Mouse (Mus musculus): ENCODE data around the gene Rbfox3. TPM values are rescaled to one million over a fixed set of nuclear protein-coding genes. Genes with fewer than 3 reads are reported as not detected.

Rbfox3 gene
- polyA plus RNA-seq, 1 experiment from 2014 or later = 69.4 TPM

DNA sequence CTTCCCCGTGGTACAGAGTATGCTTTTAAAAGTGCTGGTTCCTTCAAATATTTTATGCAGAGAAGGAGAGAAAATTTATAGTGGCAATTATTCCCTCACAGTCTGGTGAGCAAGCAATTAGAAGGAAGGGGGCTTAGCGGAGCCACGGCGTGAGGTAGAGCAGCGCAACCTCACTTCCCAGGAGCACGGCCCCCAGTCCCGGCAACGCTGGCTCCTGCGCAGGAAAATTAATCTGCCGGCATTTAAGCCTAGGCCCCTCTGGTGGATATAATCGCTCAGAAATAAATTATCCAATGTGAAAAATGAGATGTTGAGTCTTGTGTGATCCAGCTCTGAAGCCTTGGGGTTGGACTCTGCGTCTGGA is 422.5 kb downstream of the Rbfox3 start:
- 44% methylated on average over 12 of the region's 12 CpGs for WGBS

DNA sequence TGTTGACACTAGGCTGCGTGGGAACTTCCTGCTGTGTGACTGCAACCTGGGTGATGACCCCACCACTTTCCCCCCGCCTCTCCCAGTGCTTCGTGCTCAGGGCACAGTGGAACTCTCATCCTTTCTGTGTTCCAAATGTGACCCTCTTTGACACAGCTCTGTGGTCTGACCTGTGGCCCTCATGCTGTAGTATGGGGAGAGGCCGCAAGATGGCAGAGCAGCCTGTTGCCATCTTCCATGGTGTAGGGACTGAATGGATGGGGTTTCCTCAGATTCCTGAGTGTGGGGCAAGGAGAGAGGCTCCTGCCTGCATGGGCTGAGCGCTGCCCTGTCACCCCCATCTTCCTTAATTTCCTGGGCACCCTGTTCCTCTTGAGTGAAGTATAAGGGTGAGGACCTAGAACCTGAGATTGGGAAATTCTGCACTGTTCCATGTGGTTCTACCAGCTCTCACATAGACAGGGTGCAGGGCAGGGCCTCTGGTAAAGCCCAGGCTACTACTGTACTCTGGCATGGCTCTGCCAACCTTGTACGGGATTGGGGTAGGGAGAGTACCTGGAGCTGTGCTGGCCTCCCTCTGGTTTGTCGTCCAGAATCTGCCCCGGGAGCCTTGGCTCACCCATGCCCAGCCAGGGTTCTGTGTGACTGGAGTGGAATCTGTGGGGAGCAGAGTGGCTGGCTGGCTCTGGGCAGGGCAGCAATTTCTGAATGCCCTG is 423.0 kb downstream of the Rbfox3 start:
- peak overlapping the region; percentile 17; the same call in 1 of the 2 replicates for H3K9ac ChIP-seq (ENCODE audit: low read depth, low read length)
- no peaks in the 10 kb centered on the region; the same call in 1 of the 2 replicates for H3K36me3 ChIP-seq (ENCODE audit: control insufficient read depth, insufficient read depth, low read length)
- ATAC-seq = peak; percentile 19; the same call in 1 of the 2 replicates
- peaks cover 21% of the 10 kb centered on the region for H3K4me1 ChIP-seq (ENCODE audit: control insufficient read depth, insufficient read depth, low read depth, low read length)
- no peaks in the 10 kb centered on the region for H3K9me3 ChIP-seq (ENCODE audit: control insufficient read depth, low read length)
- H3K27me3 ChIP-seq (replicated peaks; ENCODE audit: control insufficient read depth, insufficient read depth, low read length) = no peaks in the 10 kb centered on the region
- 73% methylated on average over 8 of the region's 8 CpGs for WGBS
- H3K27ac ChIP-seq (ENCODE audit: low read depth, low read length) = peak overlapping the region; percentile 60
- no peak overlapping the region for H3K4me3 ChIP-seq (ENCODE audit: low read length)
- no peak overlapping the region for H3K4me2 ChIP-seq (ENCODE audit: low read length)

More for the DNA sequence above, 422.5 kb downstream of the Rbfox3 start:
- H3K27me3 ChIP-seq (replicated peaks; ENCODE audit: control insufficient read depth, insufficient read depth, low read length) = no peaks in the 10 kb centered on the region
- no peak overlapping the region for H3K4me2 ChIP-seq (ENCODE audit: low read length)
- H3K9ac ChIP-seq (ENCODE audit: low read depth, low read length) = peak overlapping the region; percentile 17; the same call in 1 of the 2 replicates
- no peak overlapping the region for H3K4me3 ChIP-seq (ENCODE audit: low read length)
- peak overlapping the region; percentile 60 for H3K27ac ChIP-seq (ENCODE audit: low read depth, low read length)
- H3K36me3 ChIP-seq (ENCODE audit: control insufficient read depth, insufficient read depth, low read length) = no peaks in the 10 kb centered on the region; the same call in 1 of the 2 replicates
- no peaks in the 10 kb centered on the region for H3K9me3 ChIP-seq (ENCODE audit: control insufficient read depth, low read length)
- peaks cover 21% of the 10 kb centered on the region for H3K4me1 ChIP-seq (ENCODE audit: control insufficient read depth, insufficient read depth, low read depth, low read length)
- ATAC-seq = peak; percentile 13

DNA sequence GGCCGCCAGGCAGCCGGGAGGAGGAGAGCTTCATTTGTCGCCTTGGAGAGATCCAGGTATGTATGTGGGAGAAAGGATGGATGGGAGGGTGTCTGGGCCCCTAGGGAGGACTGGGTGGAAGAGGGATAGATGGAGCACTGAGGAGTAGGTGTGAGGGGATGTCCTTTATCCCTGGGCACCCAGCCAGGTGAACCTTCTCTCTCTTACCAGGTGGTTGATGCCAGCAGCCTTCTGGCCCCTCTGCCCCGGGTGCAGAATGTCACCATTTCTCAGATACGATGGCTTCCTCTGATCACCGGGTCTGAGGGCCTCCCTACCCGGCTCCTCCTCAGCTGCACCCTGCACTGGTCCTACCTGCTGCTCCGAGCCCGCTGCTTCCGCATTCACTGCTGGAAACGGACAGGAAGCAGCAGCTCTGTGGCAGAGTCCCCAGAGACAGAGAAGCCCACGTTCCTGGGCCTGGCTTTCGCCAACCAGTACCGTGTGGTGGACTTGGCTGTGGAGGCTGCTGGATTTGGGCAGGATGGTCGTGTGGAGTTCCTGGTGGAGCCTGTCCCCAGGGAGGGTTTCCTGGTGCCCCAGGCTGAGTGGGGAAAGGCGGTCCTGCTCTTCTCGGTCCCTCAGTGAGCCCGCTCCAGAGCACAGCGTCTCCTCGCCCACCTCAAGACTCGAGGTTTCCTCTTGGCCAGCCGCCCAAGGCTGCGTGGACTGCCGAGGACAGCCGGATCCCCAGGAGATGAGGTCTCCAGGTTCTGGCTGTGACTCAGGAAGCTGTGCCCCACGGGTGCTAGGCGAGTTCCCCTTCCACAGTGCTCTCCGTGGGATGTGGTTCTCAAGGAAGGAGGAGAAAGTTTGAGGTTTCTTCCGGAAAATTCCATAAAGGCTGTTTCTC is 424.3 kb downstream of the Rbfox3 start:
- no peak overlapping the region for H3K27ac ChIP-seq (ENCODE audit: low read depth, low read length)
- no peak overlapping the region; the same call in 1 of the 2 replicates for H3K9ac ChIP-seq (ENCODE audit: low read depth, low read length)
- peaks cover 21% of the 10 kb centered on the region for H3K4me1 ChIP-seq (ENCODE audit: control insufficient read depth, insufficient read depth, low read depth, low read length)
- no peak overlapping the region for H3K4me3 ChIP-seq (ENCODE audit: low read length)
- H3K9me3 ChIP-seq (ENCODE audit: control insufficient read depth, low read length) = no peaks in the 10 kb centered on the region
- no peak overlapping the region for H3K4me2 ChIP-seq (ENCODE audit: low read length)
- no peaks in the 10 kb centered on the region; the same call in 1 of the 2 replicates for H3K36me3 ChIP-seq (ENCODE audit: control insufficient read depth, insufficient read depth, low read length)
- ATAC-seq = no peak
- no peaks in the 10 kb centered on the region for H3K27me3 ChIP-seq (replicated peaks; ENCODE audit: control insufficient read depth, insufficient read depth, low read length)
- WGBS = 80% methylated on average over 29 of the region's 29 CpGs

GRCm38 (mm10) chr11:118486281-118486680 is 425.1 kb downstream of the Rbfox3 start:
- Histone ChIP-seq H3K4me3 (ENCODE audit: low read length) (no peak overlapping the region), H3K4me2 (ENCODE audit: low read length) (no peak overlapping the region), H3K36me3 (ENCODE audit: control insufficient read depth, insufficient read depth, low read length) (no peaks in the 10 kb centered on the region; the same call in 1 of the 2 replicates), H3K27me3 (replicated peaks; ENCODE audit: control insufficient read depth, insufficient read depth, low read length) (no peaks in the 10 kb centered on the region), H3K9me3 (ENCODE audit: control insufficient read depth, low read length) (no peaks in the 10 kb centered on the region), H3K9ac (ENCODE audit: low read depth, low read length) (no peak overlapping the region), H3K4me1 (ENCODE audit: control insufficient read depth, insufficient read depth, low read depth, low read length) (peaks cover 21% of the 10 kb centered on the region), H3K27ac (ENCODE audit: low read depth, low read length) (no peak overlapping the region)
- 84% methylated on average over 6 of the region's 6 CpGs for WGBS
- no peak for ATAC-seq

DNA sequence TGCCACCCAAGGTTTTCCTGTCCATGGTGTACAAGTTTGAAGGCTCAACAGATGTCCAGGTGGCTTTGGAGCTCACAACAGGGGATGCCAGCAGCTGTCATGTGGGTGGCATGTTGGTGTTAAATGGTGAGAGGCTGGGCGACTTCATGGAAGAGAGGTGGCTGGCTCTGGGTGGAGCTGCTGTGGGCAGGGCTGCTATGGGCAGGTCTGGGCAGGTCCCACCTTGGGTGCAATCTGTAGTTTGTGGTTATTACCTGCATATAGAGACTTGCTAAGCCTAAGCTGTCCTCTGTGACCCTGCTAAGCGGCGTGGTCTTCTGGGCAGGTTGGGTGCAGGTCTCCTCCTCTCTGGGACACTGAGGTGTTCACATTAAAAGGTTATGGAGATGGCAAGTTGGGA is 425.6 kb downstream of the Rbfox3 start:
- Histone ChIP-seq H3K4me1 (ENCODE audit: control insufficient read depth, insufficient read depth, low read depth, low read length) (peaks cover 20% of the 10 kb centered on the region), H3K27me3 (replicated peaks; ENCODE audit: control insufficient read depth, insufficient read depth, low read length) (no peaks in the 10 kb centered on the region), H3K9me3 (ENCODE audit: control insufficient read depth, low read length) (no peaks in the 10 kb centered on the region), H3K36me3 (ENCODE audit: control insufficient read depth, insufficient read depth, low read length) (no peaks in the 10 kb centered on the region; the same call in 1 of the 2 replicates), H3K4me2 (ENCODE audit: low read length) (no peak overlapping the region), H3K4me3 (ENCODE audit: low read length) (no peak overlapping the region), H3K9ac (ENCODE audit: low read depth, low read length) (no peak overlapping the region), H3K27ac (ENCODE audit: low read depth, low read length) (no peak overlapping the region)
- WGBS = 96% methylated on average over 3 of the region's 3 CpGs
- no peak for ATAC-seq

DNA sequence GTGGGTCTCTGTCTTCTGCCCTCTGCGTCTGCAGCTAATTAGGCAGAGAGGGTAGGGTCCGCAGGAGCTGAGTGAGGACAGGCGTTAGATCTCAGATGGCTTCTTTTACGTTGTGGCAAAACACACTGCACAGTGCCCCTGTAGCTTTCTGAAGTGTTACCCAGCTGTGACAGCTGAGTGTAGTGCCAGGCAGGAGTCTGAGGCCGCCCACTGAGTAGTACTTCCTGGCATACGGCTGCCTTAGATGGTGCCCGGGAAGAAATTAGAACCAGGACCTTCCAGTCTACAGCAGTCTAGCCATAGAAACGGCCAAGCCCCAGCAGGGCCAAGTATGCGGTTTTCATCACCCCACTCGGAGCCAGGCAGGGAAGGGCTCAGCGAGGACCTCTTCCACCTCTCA is 426.1 kb downstream of the Rbfox3 start:
- 62% methylated on average over 11 of the region's 11 CpGs for WGBS
- ATAC-seq = no peak
- no peak overlapping the region for H3K27ac ChIP-seq (ENCODE audit: low read depth, low read length)

DNA sequence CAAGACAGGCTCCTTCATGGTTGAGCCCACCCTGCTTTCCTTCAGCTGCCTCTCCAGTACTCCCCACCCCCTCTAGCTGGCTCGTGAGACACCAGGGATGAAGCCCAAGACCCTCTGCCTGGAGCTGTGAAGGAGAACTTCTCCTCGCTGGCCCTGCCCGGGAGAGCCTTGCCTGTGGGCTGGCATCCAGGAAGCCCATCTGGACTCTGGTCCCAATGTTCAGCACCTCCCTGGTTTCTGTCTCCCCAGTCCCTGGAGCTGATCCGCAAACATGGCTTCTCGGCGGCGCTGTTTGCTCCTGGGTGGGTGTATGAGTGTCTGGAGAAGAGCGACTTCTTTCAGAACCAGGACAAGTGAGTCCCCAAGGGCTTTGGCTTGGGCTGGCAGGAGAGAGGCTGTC is 427.2 kb downstream of the Rbfox3 start:
- ATAC-seq = no peak

More for the DNA sequence above, 426.1 kb downstream of the Rbfox3 start:
- H3K4me3 ChIP-seq (ENCODE audit: low read length) = no peak overlapping the region
- no peaks in the 10 kb centered on the region; the same call in 1 of the 2 replicates for H3K36me3 ChIP-seq (ENCODE audit: control insufficient read depth, insufficient read depth, low read length)
- no peak overlapping the region for H3K4me2 ChIP-seq (ENCODE audit: low read length)
- no peaks in the 10 kb centered on the region for H3K27me3 ChIP-seq (replicated peaks; ENCODE audit: control insufficient read depth, insufficient read depth, low read length)
- H3K9ac ChIP-seq (ENCODE audit: low read depth, low read length) = no peak overlapping the region
- no peaks in the 10 kb centered on the region for H3K9me3 ChIP-seq (ENCODE audit: control insufficient read depth, low read length)
- peaks cover 15% of the 10 kb centered on the region for H3K4me1 ChIP-seq (ENCODE audit: control insufficient read depth, insufficient read depth, low read depth, low read length)

DNA sequence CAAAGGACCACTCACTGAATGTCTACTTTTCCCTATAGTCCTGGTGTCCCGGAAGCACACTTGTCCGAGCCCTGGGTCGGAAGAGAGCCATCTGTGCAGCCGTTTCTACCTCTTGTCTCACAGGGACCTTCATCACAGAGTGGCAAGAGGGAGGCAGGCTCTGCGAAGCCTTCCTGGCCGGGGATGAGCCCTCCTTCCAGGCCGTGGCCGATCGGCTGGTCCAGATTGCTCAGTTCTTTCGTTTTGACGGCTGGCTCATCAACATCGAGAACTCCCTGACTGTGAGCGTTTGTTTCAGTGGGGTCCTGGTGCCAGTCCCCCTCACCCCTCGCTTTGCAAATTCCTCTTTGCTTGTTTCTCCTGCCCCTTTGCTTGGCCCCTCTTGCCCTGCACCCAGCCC is 429.6 kb downstream of the Rbfox3 start:
- 87% methylated on average over 14 of the region's 14 CpGs for WGBS

More for the DNA sequence above, 427.2 kb downstream of the Rbfox3 start:
- Histone ChIP-seq H3K4me3 (ENCODE audit: low read length) (no peak overlapping the region), H3K9ac (ENCODE audit: low read depth, low read length) (no peak overlapping the region), H3K4me1 (ENCODE audit: control insufficient read depth, insufficient read depth, low read depth, low read length) (peaks cover 8% of the 10 kb centered on the region), H3K4me2 (ENCODE audit: low read length) (no peak overlapping the region), H3K9me3 (ENCODE audit: control insufficient read depth, low read length) (no peaks in the 10 kb centered on the region), H3K27ac (ENCODE audit: low read depth, low read length) (no peak overlapping the region), H3K27me3 (replicated peaks; ENCODE audit: control insufficient read depth, insufficient read depth, low read length) (no peaks in the 10 kb centered on the region), H3K36me3 (ENCODE audit: control insufficient read depth, insufficient read depth, low read length) (no peaks in the 10 kb centered on the region; the same call in 1 of the 2 replicates)
- WGBS = 74% methylated on average over 8 of the region's 8 CpGs

GRCm38 (mm10) chr11:118481231-118481630 is 430.2 kb downstream of the Rbfox3 start:
- Histone ChIP-seq H3K36me3 (ENCODE audit: control insufficient read depth, insufficient read depth, low read length) (no peaks in the 10 kb centered on the region), H3K4me1 (ENCODE audit: control insufficient read depth, insufficient read depth, low read depth, low read length) (peaks cover 10% of the 10 kb centered on the region; the same call in 1 of the 2 replicates), H3K4me2 (ENCODE audit: low read length) (no peak overlapping the region), H3K9ac (ENCODE audit: low read depth, low read length) (no peak overlapping the region), H3K27me3 (replicated peaks; ENCODE audit: control insufficient read depth, insufficient read depth, low read length) (no peaks in the 10 kb centered on the region), H3K27ac (ENCODE audit: low read depth, low read length) (no peak overlapping the region), H3K9me3 (ENCODE audit: control insufficient read depth, low read length) (no peaks in the 10 kb centered on the region), H3K4me3 (ENCODE audit: low read length) (no peak overlapping the region)
- no peak for ATAC-seq
- 86% methylated on average over 11 of the region's 11 CpGs for WGBS

More for the DNA sequence above, 429.6 kb downstream of the Rbfox3 start:
- Histone ChIP-seq H3K36me3 (ENCODE audit: control insufficient read depth, insufficient read depth, low read length) (no peaks in the 10 kb centered on the region), H3K9me3 (ENCODE audit: control insufficient read depth, low read length) (no peaks in the 10 kb centered on the region), H3K4me3 (ENCODE audit: low read length) (no peak overlapping the region), H3K4me1 (ENCODE audit: control insufficient read depth, insufficient read depth, low read depth, low read length) (peaks cover 7% of the 10 kb centered on the region; the same call in 1 of the 2 replicates), H3K27ac (ENCODE audit: low read depth, low read length) (no peak overlapping the region), H3K4me2 (ENCODE audit: low read length) (no peak overlapping the region), H3K27me3 (replicated peaks; ENCODE audit: control insufficient read depth, insufficient read depth, low read length) (no peaks in the 10 kb centered on the region), H3K9ac (ENCODE audit: low read depth, low read length) (no peak overlapping the region)
- ATAC-seq = no peak

Measured in hindbrain, embryonic 16.5 days (tissue).